Mouse (Mus musculus): ENCODE results near the gene Cds1. TPM values are rescaled to one million over a fixed set of nuclear protein-coding genes. Genes with fewer than 3 reads are reported as not detected.

The Cds1 gene
- polyA plus RNA-seq, 1 experiment = 112 TPM

GRCm38 (mm10) chr5:101761685-101762084 is 3.2 kb upstream of the Cds1 start:
- Histone ChIP-seq H3K27ac (ENCODE audit: insufficient read depth, low read depth, low read length) (no peak overlapping the region), H3K36me3 (ENCODE audit: control insufficient read depth, insufficient read depth, low read length) (no peaks in the 10 kb centered on the region), H3K4me1 (ENCODE audit: control insufficient read depth, insufficient read depth, insufficient read length, low read length) (peaks cover 2% of the 10 kb centered on the region), H3K4me3 (ENCODE audit: low read depth, low read length) (no peak overlapping the region), H3K27me3 (ENCODE audit: control insufficient read depth, insufficient read depth, low read length) (no peaks in the 10 kb centered on the region)
- 78% methylated on average over 4 of the region's 4 CpGs for WGBS
- no peak for TF ChIP-seq POLR2A (IDR thresholded peaks at IDR 0.05; ENCODE audit: low read depth, low read length)
- no peak for TF ChIP-seq CTCF (IDR thresholded peaks at IDR 0.05; ENCODE audit: extremely low read depth, insufficient read length, insufficient replicate concordance, low read depth, low read length)

DNA sequence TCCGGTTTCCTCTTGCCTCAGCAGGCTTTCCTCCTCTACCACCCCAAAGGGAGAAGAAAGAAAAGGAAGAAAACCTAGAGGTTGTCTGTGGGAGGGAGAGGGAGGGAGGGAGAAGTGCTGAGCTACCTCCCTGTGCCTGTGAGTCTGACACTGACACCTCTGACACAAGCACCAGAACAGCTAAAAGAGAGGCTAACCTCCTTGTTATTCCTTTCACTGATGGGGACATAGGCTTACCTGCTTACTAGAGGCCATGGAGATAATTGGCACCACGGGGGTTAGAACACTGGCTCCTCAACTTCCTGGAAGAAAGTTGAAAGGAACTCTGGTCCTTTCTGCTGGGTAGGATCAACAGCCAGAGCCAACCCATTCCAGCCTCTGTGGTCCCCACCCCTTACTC is 1.4 kb upstream of the Cds1 start:
- no peak overlapping the region for H3K4me3 ChIP-seq (ENCODE audit: low read depth, low read length)
- H3K27ac ChIP-seq (ENCODE audit: insufficient read depth, low read depth, low read length) = no peak overlapping the region
- TF ChIP-seq CTCF (IDR thresholded peaks at IDR 0.05; ENCODE audit: extremely low read depth, insufficient read length, insufficient replicate concordance, low read depth, low read length) = no peak
- no peak for TF ChIP-seq POLR2A (IDR thresholded peaks at IDR 0.05; ENCODE audit: low read depth, low read length)
- WGBS = 29% methylated on average over 2 of the region's 2 CpGs
- no peaks in the 10 kb centered on the region for H3K27me3 ChIP-seq (ENCODE audit: control insufficient read depth, insufficient read depth, low read length)
- peaks cover 10% of the 10 kb centered on the region for H3K4me1 ChIP-seq (ENCODE audit: control insufficient read depth, insufficient read depth, insufficient read length, low read length)
- H3K36me3 ChIP-seq (ENCODE audit: control insufficient read depth, insufficient read depth, low read length) = no peaks in the 10 kb centered on the region

DNA sequence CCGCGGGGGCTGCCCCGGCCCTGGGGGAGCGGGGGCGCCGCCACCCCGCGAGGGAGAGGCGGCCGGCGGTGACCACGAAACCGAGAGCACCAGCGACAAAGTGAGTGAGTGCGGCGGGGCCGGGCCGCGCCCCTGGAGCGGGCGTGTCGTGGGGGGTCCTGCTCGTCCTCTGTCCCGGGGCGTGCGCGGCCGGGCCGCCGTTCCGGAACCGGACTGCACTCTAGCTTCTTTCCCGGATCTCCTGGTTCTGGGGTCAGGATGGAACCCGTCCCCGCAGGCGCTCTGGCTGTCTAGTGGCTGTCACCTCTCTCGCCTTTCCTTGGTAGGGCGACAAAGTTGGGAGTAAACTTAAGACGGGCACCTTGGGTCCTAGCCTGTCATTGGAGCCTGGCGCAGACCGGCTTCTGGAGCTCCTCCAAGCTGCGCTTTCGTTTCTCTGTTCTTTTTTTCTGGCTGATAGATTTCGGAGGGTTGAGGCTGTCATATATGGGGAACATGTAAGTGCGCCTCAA is 516 bp downstream of the Cds1 start:
- Histone ChIP-seq H3K27me3 (ENCODE audit: control insufficient read depth, insufficient read depth, low read length) (no peaks in the 10 kb centered on the region), H3K36me3 (ENCODE audit: control insufficient read depth, insufficient read depth, low read length) (no peaks in the 10 kb centered on the region), H3K4me1 (ENCODE audit: control insufficient read depth, insufficient read depth, insufficient read length, low read length) (peaks cover 24% of the 10 kb centered on the region), H3K27ac (ENCODE audit: insufficient read depth, low read depth, low read length) (peak overlapping the region; percentile 94), H3K4me3 (ENCODE audit: low read depth, low read length) (peak overlapping the region; percentile 82)
- TF ChIP-seq CTCF (IDR thresholded peaks at IDR 0.05; ENCODE audit: extremely low read depth, insufficient read length, insufficient replicate concordance, low read depth, low read length) (no peak), POLR2A (IDR thresholded peaks at IDR 0.05; ENCODE audit: low read depth, low read length) (peak; percentile 32; the same call in 1 of the 2 replicates)
- WGBS = under 1% methylated on average over 43 of the region's 45 CpGs

DNA sequence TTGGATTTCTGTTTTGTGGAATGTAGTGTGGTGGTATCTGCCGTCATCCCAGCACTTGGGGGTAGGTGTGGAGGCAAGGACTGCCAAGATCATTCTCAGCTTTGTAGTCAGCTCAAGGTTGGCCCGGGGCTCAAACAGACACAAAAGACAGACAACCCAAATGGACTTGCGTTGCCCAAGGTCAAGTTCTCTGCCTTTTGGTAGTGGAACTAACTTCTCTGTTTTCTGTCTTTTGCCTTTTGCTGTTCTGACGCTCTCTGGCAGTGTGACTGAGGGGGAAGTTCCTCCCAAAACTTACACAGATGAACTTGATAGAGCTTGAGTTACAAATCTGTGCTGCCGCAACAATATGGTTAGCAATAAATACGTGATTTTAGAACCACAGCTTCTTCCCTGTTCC is 1.3 kb downstream of the Cds1 start:
- peak overlapping the region; percentile 73 for H3K4me3 ChIP-seq (ENCODE audit: low read depth, low read length)

DNA sequence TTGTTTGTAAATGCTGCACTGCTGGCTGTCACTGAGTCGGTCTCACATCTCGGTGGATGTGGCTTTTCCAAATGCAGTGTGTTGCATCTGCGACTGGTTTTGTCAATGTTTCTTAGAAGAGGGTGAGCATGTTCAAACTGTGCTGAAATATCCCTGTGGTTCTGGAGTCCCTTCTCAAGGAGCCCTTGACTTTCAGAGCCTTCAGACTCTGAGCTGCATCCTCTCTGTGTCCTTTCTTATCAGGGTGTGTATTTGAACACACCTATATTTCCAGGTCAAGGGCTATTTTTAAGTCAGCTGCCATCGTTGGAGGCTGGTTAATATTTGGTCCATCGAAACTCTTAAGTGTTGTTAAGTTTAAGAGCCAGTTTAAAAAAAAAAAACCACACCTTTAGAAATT is 2.2 kb downstream of the Cds1 start:
- 20% methylated on average over 5 of the region's 5 CpGs for WGBS
- TF ChIP-seq POLR2A (IDR thresholded peaks at IDR 0.05; ENCODE audit: low read depth, low read length) (no peak), CTCF (IDR thresholded peaks at IDR 0.05; ENCODE audit: extremely low read depth, insufficient read length, insufficient replicate concordance, low read depth, low read length) (no peak)

More for the DNA sequence above, 1.3 kb downstream of the Cds1 start:
- H3K36me3 ChIP-seq (ENCODE audit: control insufficient read depth, insufficient read depth, low read length) = no peaks in the 10 kb centered on the region
- peaks cover 24% of the 10 kb centered on the region for H3K4me1 ChIP-seq (ENCODE audit: control insufficient read depth, insufficient read depth, insufficient read length, low read length)
- 4% methylated on average over 6 of the region's 6 CpGs for WGBS
- no peaks in the 10 kb centered on the region for H3K27me3 ChIP-seq (ENCODE audit: control insufficient read depth, insufficient read depth, low read length)
- H3K27ac ChIP-seq (ENCODE audit: insufficient read depth, low read depth, low read length) = peak overlapping the region; percentile 99
- no peak for TF ChIP-seq CTCF (IDR thresholded peaks at IDR 0.05; ENCODE audit: extremely low read depth, insufficient read length, insufficient replicate concordance, low read depth, low read length)
- no peak for TF ChIP-seq POLR2A (IDR thresholded peaks at IDR 0.05; ENCODE audit: low read depth, low read length)

DNA sequence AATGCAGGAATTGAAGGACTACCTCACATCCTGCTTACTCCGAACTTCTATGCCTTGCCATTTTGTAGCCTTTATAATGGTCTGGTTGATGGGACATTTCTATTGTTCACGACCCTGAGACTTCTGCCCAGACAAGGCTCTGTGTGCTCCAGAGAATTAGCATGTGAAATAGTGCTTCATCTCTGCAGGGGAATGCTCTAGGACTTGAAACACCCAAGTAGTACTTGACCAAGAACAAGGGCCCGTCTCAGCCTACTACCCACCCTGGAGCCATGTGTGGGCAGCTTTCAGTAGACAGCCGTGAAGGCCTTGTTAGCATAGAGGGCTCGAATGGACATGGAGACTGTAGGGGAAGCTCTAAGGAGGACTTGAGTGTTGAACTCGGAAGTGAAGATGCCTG is 2.6 kb downstream of the Cds1 start:
- H3K27me3 ChIP-seq (ENCODE audit: control insufficient read depth, insufficient read depth, low read length) = no peaks in the 10 kb centered on the region
- peak overlapping the region; percentile 23; the same call in 1 of the 2 replicates for H3K4me3 ChIP-seq (ENCODE audit: low read depth, low read length)
- WGBS = 51% methylated on average over 6 of the region's 6 CpGs
- H3K4me1 ChIP-seq (ENCODE audit: control insufficient read depth, insufficient read depth, insufficient read length, low read length) = peaks cover 28% of the 10 kb centered on the region
- peak overlapping the region; percentile 96 for H3K27ac ChIP-seq (ENCODE audit: insufficient read depth, low read depth, low read length)
- no peaks in the 10 kb centered on the region for H3K36me3 ChIP-seq (ENCODE audit: control insufficient read depth, insufficient read depth, low read length)
- TF ChIP-seq POLR2A (IDR thresholded peaks at IDR 0.05; ENCODE audit: low read depth, low read length) (no peak), CTCF (IDR thresholded peaks at IDR 0.05; ENCODE audit: extremely low read depth, insufficient read length, insufficient replicate concordance, low read depth, low read length) (no peak)

More for the DNA sequence above, 2.2 kb downstream of the Cds1 start:
- H3K27me3 ChIP-seq (ENCODE audit: control insufficient read depth, insufficient read depth, low read length) = no peaks in the 10 kb centered on the region
- peak overlapping the region; percentile 99 for H3K27ac ChIP-seq (ENCODE audit: insufficient read depth, low read depth, low read length)
- H3K4me3 ChIP-seq (ENCODE audit: low read depth, low read length) = peak overlapping the region; percentile 73
- peaks cover 27% of the 10 kb centered on the region for H3K4me1 ChIP-seq (ENCODE audit: control insufficient read depth, insufficient read depth, insufficient read length, low read length)
- no peaks in the 10 kb centered on the region for H3K36me3 ChIP-seq (ENCODE audit: control insufficient read depth, insufficient read depth, low read length)

DNA sequence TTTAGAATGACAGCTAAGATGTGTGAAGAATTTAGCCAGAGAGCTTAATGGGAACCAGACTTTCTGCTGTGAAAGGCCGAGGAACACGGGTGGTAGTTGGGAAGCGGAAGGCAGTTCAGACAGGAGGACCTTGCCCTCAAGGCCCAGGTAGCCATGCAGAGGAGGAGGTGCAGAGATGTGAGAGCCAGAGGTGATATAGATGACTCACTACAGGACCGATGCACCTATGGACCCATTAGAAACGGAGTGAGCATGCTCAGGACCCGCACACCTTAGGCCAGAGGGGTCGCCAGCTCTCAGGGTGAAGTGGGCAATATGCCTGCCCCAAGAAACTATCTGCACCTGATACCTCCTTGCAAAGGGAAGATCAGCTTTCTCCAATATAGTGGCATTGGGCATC is 3.6 kb downstream of the Cds1 start:
- H3K4me3 ChIP-seq (ENCODE audit: low read depth, low read length) = no peak overlapping the region
- no peak for TF ChIP-seq CTCF (IDR thresholded peaks at IDR 0.05; ENCODE audit: extremely low read depth, insufficient read length, insufficient replicate concordance, low read depth, low read length)
- TF ChIP-seq POLR2A (IDR thresholded peaks at IDR 0.05; ENCODE audit: low read depth, low read length) = no peak
- 28% methylated on average over 7 of the region's 7 CpGs for WGBS
- H3K36me3 ChIP-seq (ENCODE audit: control insufficient read depth, insufficient read depth, low read length) = no peaks in the 10 kb centered on the region
- no peaks in the 10 kb centered on the region for H3K27me3 ChIP-seq (ENCODE audit: control insufficient read depth, insufficient read depth, low read length)
- H3K4me1 ChIP-seq (ENCODE audit: control insufficient read depth, insufficient read depth, insufficient read length, low read length) = peaks cover 30% of the 10 kb centered on the region
- H3K27ac ChIP-seq (ENCODE audit: insufficient read depth, low read depth, low read length) = peak overlapping the region; percentile 96

All from small intestine, adult 2 months (tissue).